Mouse (Mus musculus) retina, adult 2 months (tissue): Measurements from ENCODE around the gene Cd81.

Experiments
- DNase-seq: peaks from one replicate; pipeline ENCODE4 v3.0.0-alpha.2; 2012; ENCODE audit warnings: low read depth, low spot score

Cd81 gene

GRCm38 (mm10) chr7:143112395-143112794, 59.9 kb downstream of the Cd81 start:
- no peak for DNase-seq

GRCm38 (mm10) chr7:143114773-143115172, 62.2 kb downstream of the Cd81 start:
- DNase-seq, result no peak

DNA sequence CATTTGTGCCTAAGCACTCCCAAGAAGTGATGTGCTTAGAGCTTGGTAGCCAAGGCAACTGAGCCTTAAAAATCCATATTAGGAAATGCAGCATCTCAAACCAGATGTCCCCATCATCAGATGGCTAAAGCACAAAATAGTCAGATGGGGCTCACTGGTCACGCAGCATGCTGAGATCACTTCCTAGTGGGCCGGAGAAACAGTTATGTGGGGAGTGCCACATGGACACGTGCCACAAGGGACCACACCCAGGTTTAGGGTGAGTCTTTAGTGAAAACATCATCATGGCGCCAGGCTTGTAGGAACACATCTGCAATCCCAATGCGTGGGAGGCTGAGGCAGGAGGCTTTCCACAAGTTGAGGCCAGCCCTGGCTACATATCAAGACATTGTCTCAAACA, 64.0 kb downstream of the Cd81 start:
- DNase-seq, result no peak
